Mouse (Mus musculus) liver, postnatal 0 days (tissue): Measurements from ENCODE around the gene Pde4dip.

Experiments used
- CTCF ChIP-seq: sonication (generic); IDR thresholded peaks from 2 replicates; pipeline ENCODE4 v1.5.1; 2016; ENCODE audit warnings: antibody characterized with exemption, low read depth
- EP300 ChIP-seq: IDR thresholded peaks from 2 replicates; pipeline ENCODE4 v1.6.1; 2016; ENCODE audit warnings: antibody characterized with exemption, low read depth, mild to moderate bottlenecking

GRCm38 (mm10) chr3:97752901-97753300 lies 135.6 kb downstream of the Pde4dip start:
- TF ChIP-seq EP300 (no peak), CTCF (no peak)
